Mouse (Mus musculus) neural tube, embryonic 15.5 days (tissue): Measurements from ENCODE around the gene Pcca. TPM values are rescaled to one million over a fixed set of nuclear protein-coding genes. Genes with fewer than 3 reads are reported as not detected.

Experiments
- ATAC-seq: fragments of 200-750 bp; cut with Nextera tagmentation; 2 replicates; pipeline ENCODE4 v1.8.0; 2017; ENCODE audit warnings: mild to moderate bottlenecking, moderate TSS enrichment, moderate library complexity; ENCODE audit not compliant: low FRiP score
- H3K27ac ChIP-seq: fragments of 300-500 bp; sonication (generic); replicated peaks from 2 replicates; pipeline ENCODE4 v1.5.1; 2015; ENCODE audit warnings: mild to moderate bottlenecking, inconsistent platforms
- H3K27me3 ChIP-seq: fragments of 300-500 bp; sonication (generic); replicated peaks from 2 replicates; pipeline ENCODE4 v1.6.1; 2015; ENCODE audit warnings: inconsistent platforms
- H3K36me3 ChIP-seq: fragments of 300-500 bp; sonication (generic); 2 replicates; pipeline ENCODE4 v1.6.1; 2015; ENCODE audit warnings: inconsistent platforms
- H3K4me1 ChIP-seq: fragments of 300-500 bp; sonication (generic); 2 replicates; pipeline ENCODE4 v1.6.1; 2015; ENCODE audit warnings: inconsistent platforms
- H3K4me2 ChIP-seq: fragments of 300-500 bp; sonication (generic); 2 replicates; pipeline ENCODE4 v1.6.1; 2015; ENCODE audit warnings: inconsistent platforms, mild to moderate bottlenecking, moderate library complexity
- H3K4me3 ChIP-seq: fragments of 300-500 bp; sonication (generic); replicated peaks from 2 replicates; pipeline ENCODE4 v1.5.1; 2015; ENCODE audit warnings: mild to moderate bottlenecking, inconsistent platforms
- H3K9ac ChIP-seq: fragments of 300-500 bp; sonication (generic); replicated peaks from 2 replicates; pipeline ENCODE4 v1.6.1; 2015; ENCODE audit warnings: mild to moderate bottlenecking, inconsistent platforms
- H3K9me3 ChIP-seq: fragments of 300-500 bp; sonication (generic); replicated peaks from 2 replicates; pipeline ENCODE4 v1.6.1; 2016; ENCODE audit warnings: inconsistent platforms
- WGBS: fragments of 180-500 bp; shearing (Covaris S2); methylation state at CpG from one replicate; pipeline ENCODE4 v1.1.7; 2015; ENCODE audit warnings: mixed read lengths; 5-methylcytosine and 5-hydroxymethylcytosine counted together
- polyA plus RNA-seq: library from polyadenylated mRNA; unstranded; fragments of >200 nt; fragmentation: Nextera tagmentation; extraction: Ambion mirVana; gene quantifications from 2 replicates; pipeline ENCODE4 v1.2.1, GENCODE M21; 2015

Pcca gene
- polyA plus RNA-seq, 1 experiment from 2014 or later: 27.5 TPM

DNA sequence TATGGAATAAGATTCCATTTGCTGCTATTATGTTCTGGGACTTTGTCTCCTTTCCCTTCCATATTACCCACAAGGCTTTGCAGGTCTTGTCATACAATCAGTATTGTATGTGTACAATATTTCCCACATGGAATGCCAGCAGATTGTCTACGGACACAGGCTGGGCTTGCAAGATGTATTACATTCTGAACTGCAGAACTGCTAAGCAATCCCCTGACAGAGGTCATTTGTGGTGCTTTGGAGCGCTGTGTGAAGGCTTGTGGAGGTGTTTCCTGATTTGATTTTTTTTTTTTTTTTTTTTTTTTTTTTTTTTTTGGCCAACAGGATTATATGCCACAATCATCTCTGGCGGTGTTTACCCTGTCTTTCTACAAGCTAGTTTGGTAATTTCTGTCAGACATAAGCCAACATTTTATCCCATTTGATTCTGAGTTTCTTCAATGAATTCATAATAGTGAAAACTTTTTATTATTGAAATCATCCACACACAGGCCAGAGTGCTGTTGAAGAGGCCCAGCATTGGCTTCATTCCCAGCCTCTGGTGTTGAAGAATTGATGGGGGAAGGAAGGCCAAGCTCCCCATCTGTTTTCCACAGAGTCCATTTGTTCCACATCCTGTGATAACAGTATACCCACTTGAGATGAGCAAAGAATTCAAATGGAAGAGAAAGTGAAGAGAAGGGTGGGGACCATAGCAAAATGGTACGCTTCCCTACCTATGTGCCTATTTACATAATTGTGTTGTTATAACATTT, 333.6 kb downstream of the Pcca start:
- no peak overlapping the region for H3K4me2 ChIP-seq
- ATAC-seq: no peak
- H3K27me3 ChIP-seq: no peaks in the 10 kb centered on the region
- H3K9me3 ChIP-seq: no peaks in the 10 kb centered on the region
- H3K9ac ChIP-seq: no peak overlapping the region
- no peaks in the 10 kb centered on the region for H3K36me3 ChIP-seq
- WGBS: 84% methylated on average over 4 of the region's 4 CpGs
- no peak overlapping the region for H3K27ac ChIP-seq
- peaks cover 12% of the 10 kb centered on the region for H3K4me1 ChIP-seq
- no peak overlapping the region for H3K4me3 ChIP-seq

DNA sequence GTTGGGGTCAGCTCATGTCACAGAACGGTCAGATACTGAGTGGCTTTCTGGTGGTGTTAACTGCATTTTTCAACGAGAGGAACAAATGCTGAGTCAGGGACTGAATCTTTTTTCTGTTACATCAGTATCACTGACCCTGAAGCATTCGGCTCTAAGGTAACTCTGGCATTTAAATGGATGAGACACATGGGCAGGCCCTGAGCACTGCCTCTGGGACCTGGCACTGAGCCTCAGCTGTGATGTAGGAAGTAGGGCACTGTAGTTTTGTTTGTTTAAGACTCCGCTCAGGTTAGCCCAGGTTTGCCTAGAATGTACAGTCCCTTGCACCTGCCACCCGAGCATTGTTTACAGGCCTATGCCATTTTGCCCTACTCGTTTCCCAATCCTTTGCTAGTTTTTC, 335.7 kb downstream of the Pcca start:
- ATAC-seq: no peak
- H3K27ac ChIP-seq: no peak overlapping the region
- H3K4me1 ChIP-seq: peaks cover 13% of the 10 kb centered on the region
- no peak overlapping the region for H3K4me3 ChIP-seq
- H3K9ac ChIP-seq: no peak overlapping the region
- no peaks in the 10 kb centered on the region for H3K9me3 ChIP-seq
- no peak overlapping the region for H3K4me2 ChIP-seq
- 47% methylated on average over 6 of the region's 6 CpGs for WGBS
- peaks cover 6% of the 10 kb centered on the region; the same call in 1 of the 2 replicates for H3K27me3 ChIP-seq
- no peaks in the 10 kb centered on the region for H3K36me3 ChIP-seq

DNA sequence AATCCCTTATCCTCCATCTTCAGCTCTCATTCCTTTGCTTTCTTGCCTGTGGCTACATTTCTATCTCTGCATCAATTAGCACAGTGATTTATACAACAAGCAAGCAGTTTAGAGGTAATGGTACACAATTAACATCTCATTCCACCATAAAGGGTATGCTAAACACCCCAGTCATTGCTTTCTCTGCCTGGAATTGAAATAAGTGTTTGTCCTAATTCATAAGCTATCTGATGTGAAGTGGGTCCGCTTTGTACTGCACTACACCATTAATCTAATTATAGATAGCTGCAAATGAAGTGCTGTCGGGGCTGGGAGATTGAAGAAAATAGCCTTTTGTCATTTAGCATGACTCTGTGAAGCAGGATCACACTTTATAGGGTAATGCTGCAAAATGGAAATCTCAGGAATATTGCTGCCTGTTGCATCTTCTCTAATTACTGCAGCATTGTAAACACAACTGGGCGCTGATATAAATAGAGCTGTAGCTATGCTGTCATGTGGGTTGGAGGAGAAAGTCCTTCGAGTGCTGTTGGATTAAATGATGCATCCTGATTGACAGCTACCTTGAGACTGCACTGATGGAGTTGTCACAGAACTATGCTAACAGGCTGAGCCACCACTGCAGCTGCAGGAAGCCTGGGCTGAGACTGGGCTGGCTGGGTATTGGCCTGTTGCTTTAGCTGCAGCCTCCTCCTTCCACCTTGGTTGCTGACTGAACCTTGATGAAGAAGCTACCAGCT, 337.9 kb downstream of the Pcca start:
- H3K27ac ChIP-seq: no peak overlapping the region
- no peaks in the 10 kb centered on the region for H3K9me3 ChIP-seq
- peaks cover 24% of the 10 kb centered on the region for H3K4me1 ChIP-seq
- no peaks in the 10 kb centered on the region for H3K36me3 ChIP-seq
- no peak overlapping the region for H3K4me2 ChIP-seq
- H3K9ac ChIP-seq: no peak overlapping the region
- peaks cover 13% of the 10 kb centered on the region; the same call in 1 of the 2 replicates for H3K27me3 ChIP-seq
- 22% methylated on average over 4 of the region's 4 CpGs for WGBS
- ATAC-seq: peak; percentile 37; the same call in 1 of the 2 replicates
- H3K4me3 ChIP-seq: no peak overlapping the region

DNA sequence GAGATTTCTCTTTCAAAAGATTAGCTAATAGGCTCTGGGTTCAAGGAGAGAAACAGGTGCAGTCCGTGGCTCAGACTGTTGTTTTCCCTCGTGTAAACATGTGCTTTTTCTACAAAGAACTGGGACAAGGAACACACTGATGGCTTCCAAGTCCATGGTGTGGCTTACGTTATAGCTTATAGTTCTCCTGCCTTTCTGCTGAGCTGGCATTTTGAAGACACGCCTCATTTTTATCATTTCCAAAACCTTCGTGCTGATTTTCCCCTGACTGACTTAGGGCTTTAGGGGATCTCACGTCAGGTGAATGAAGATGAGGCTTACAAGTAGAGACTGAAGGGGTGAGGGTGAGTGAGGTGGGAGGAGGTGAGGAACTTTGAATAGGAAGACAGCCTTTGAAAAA, 338.5 kb downstream of the Pcca start:
- Histone ChIP-seq H3K27ac (no peak overlapping the region), H3K36me3 (no peaks in the 10 kb centered on the region), H3K9ac (no peak overlapping the region), H3K9me3 (no peaks in the 10 kb centered on the region), H3K27me3 (peaks cover 13% of the 10 kb centered on the region; the same call in 1 of the 2 replicates), H3K4me1 (peaks cover 24% of the 10 kb centered on the region), H3K4me2 (no peak overlapping the region), H3K4me3 (no peak overlapping the region)
- no peak for ATAC-seq
- 76% methylated on average over 6 of the region's 6 CpGs for WGBS

DNA sequence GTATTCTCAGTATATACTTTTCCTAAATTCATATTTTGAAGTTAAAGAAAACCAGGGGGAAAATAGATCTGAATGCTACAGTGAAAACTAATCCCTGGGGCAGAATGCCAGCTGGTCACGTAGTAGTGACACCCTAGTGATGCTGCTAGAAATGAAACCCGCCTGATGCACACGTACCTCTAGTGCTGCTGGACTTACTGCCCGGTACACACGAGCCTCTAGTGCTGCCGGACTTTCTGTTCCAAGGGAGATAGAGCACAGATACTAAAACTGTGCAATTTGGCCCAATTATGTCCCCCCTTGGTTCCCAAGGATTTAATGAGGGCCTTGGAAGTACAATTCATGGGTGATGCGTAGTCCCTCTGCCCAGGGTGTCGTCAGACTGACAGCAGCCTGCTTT, 340.9 kb downstream of the Pcca start:
- 53% methylated on average over 8 of the region's 8 CpGs for WGBS
- Histone ChIP-seq H3K4me2 (no peak overlapping the region), H3K4me3 (no peak overlapping the region), H3K36me3 (no peaks in the 10 kb centered on the region), H3K9me3 (no peaks in the 10 kb centered on the region), H3K27ac (peak overlapping the region; percentile 61), H3K27me3 (peaks cover 20% of the 10 kb centered on the region), H3K4me1 (peaks cover 24% of the 10 kb centered on the region), H3K9ac (no peak overlapping the region)
- no peak for ATAC-seq

DNA sequence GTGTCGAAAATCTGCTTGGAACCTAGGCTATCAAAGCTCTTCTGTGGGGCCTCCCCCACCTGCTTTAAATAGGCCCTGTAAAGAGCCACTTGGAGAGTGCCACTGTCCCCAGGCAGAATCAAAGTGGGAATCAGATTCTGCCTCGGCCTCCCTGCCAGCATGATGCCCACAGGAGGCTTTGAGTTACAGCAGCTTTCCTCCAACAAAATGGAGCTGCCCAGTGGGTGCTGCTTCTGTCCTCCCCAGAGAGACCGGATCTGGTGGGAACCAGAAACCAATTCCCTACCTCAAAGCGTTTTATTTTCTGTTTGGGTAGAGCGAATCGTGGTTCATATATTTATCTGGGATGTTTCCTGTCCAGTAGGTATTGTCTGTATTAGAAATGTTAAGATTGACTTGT, 341.5 kb downstream of the Pcca start:
- Histone ChIP-seq H3K4me2 (no peak overlapping the region), H3K9me3 (no peaks in the 10 kb centered on the region), H3K4me1 (peaks cover 24% of the 10 kb centered on the region), H3K36me3 (no peaks in the 10 kb centered on the region), H3K27ac (peak overlapping the region; percentile 61), H3K4me3 (no peak overlapping the region), H3K9ac (no peak overlapping the region), H3K27me3 (peaks cover 20% of the 10 kb centered on the region)
- 43% methylated on average over 6 of the region's 6 CpGs for WGBS
- no peak for ATAC-seq

DNA sequence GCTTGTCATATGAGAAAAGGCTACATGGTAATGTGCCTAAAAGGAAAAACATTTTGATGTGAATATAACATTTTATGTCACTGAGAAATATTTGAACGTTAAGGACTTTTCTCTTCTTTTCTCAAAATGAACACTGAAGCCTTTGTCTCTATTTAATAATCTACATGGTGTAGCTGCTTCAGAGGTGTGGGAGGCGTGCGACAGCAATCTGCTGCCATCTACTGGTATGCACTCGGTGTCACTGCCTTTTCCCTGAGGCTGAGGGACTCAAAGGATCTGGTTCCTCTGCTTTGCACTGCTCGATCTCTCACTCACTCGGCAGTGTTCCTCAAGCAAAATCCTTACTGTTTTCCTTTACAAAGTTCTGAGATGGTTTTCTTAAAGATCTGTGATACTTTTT, 342.0 kb downstream of the Pcca start:
- Histone ChIP-seq H3K9ac (no peak overlapping the region), H3K36me3 (no peaks in the 10 kb centered on the region), H3K27ac (no peak overlapping the region), H3K4me3 (no peak overlapping the region), H3K27me3 (peaks cover 20% of the 10 kb centered on the region), H3K9me3 (no peaks in the 10 kb centered on the region), H3K4me2 (no peak overlapping the region), H3K4me1 (peaks cover 24% of the 10 kb centered on the region)
- 3% methylated on average over 6 of the region's 6 CpGs for WGBS
- peak; percentile 91 for ATAC-seq

DNA sequence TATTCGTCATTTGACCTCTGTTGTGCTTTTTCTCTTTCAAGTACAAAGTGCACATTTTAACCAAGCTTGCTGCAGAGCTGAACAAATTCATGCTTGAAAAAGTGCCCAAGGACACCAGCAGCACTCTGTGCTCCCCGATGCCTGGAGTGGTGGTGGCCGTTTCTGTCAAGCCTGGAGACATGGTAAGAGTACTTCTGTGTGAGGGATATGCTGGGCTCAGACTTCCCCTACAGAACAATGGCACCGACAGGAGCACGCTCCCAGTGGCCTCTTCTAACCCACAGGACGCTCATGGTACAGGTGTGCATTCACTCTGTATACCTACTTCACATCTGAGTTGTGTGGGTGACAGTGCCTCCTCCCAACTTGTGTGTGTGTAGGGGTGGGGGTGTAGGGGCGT, 342.6 kb downstream of the Pcca start:
- Histone ChIP-seq H3K27me3 (peaks cover 20% of the 10 kb centered on the region), H3K4me2 (no peak overlapping the region), H3K27ac (no peak overlapping the region), H3K4me3 (no peak overlapping the region), H3K9ac (no peak overlapping the region), H3K36me3 (no peaks in the 10 kb centered on the region), H3K4me1 (peaks cover 23% of the 10 kb centered on the region), H3K9me3 (no peaks in the 10 kb centered on the region)
- no peak for ATAC-seq
- 67% methylated on average over 7 of the region's 7 CpGs for WGBS

DNA sequence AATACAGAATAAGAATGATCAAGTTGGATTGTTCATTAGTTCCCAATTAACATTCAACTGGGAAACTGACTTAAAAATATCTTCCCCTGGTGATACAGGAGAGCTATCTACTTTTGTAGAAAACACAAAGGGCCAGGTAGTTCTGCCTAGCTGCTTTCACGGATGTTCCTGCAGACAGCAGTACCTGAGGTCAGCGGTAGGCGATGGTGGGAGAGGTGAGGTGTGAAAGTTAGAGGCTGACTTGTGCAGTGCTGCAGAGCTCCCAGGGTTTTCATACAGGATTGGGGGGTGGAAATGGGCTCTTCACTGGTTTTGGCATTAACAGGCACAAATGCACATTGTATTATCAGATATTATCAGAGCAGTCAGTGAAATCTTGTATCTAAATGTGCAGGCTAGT, 343.7 kb downstream of the Pcca start:
- H3K4me2 ChIP-seq: no peak overlapping the region

DNA sequence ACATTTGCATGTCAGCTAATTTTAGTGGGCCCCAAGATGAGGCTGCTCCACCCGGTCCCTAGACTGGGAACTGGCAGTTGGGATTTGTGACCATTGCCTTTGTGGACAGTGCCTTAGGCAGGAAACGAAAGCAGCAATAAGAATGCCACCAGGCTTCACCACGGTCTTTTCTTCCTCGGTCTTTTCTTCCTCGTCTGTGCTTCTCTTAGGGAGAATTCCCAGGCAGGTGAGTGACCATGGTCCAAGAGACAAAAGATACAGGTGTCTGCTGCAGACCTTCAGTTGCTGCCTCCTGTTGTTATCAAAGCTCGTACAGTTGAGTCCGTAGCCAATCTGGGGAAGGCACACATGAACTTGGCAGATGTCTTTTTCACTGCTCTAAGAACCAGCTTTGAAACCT, 346.2 kb downstream of the Pcca start:
- Histone ChIP-seq H3K4me2 (no peak overlapping the region), H3K4me1 (peaks cover 34% of the 10 kb centered on the region), H3K4me3 (no peak overlapping the region), H3K27ac (no peak overlapping the region), H3K9me3 (no peaks in the 10 kb centered on the region), H3K9ac (no peak overlapping the region), H3K27me3 (peaks cover 12% of the 10 kb centered on the region), H3K36me3 (no peaks in the 10 kb centered on the region)
- 53% methylated on average over 7 of the region's 7 CpGs for WGBS
- no peak for ATAC-seq

More for the DNA sequence above, 343.7 kb downstream of the Pcca start:
- Histone ChIP-seq H3K9ac (no peak overlapping the region), H3K4me3 (no peak overlapping the region), H3K4me1 (peaks cover 23% of the 10 kb centered on the region), H3K27ac (no peak overlapping the region), H3K36me3 (no peaks in the 10 kb centered on the region), H3K9me3 (no peaks in the 10 kb centered on the region), H3K27me3 (peaks cover 20% of the 10 kb centered on the region)
- 83% methylated on average over 3 of the region's 3 CpGs for WGBS
- no peak for ATAC-seq

DNA sequence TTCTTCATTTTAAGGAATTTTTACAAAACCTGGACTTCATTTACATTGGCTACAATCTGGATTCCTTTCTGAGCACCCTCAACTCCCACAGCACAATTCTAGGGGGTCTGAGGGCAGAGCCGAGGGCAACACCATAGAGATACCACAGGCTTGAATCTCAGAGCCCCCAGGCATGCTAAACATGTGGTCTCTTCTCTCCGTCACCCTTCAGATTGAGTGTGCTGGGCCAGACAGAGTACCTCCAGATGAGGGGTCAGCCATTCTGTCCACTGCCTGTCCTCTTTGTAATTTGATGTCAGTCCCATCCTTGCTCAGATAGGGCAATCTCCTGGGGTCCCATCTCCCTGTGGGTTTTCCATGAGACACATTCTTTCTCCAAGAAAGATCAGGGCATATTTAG, 347.6 kb downstream of the Pcca start:
- H3K9me3 ChIP-seq: no peaks in the 10 kb centered on the region
- H3K4me1 ChIP-seq: peaks cover 27% of the 10 kb centered on the region
- peaks cover 10% of the 10 kb centered on the region for H3K27me3 ChIP-seq
- no peak overlapping the region for H3K4me3 ChIP-seq
- WGBS: 56% methylated on average over 2 of the region's 2 CpGs
- H3K36me3 ChIP-seq: no peaks in the 10 kb centered on the region
- H3K9ac ChIP-seq: no peak overlapping the region
- ATAC-seq: no peak
- H3K27ac ChIP-seq: peak overlapping the region; percentile 47
- no peak overlapping the region for H3K4me2 ChIP-seq

DNA sequence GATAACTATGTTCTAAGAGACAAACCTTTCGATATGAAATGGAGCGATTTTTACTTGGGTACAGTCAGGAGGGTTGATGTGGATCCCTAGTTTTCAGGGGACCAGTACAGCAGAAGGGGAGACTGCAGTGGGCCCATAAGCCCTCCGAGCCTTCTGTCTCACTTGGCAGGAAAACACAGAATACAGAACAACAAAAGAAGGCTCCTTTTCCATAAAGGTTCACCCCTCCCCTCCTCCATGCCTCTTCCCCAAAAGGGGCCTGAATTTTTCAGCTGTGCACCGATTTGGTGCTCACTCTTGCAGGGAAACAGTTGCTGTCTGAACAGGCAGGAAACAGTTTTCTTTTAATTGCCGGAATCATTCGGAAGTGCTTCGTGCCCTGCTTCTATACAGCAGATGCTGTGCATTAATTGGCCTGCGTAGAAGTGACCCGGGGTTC, 348.1 kb downstream of the Pcca start:
- no peak overlapping the region for H3K4me3 ChIP-seq
- H3K27me3 ChIP-seq: peaks cover 7% of the 10 kb centered on the region
- no peaks in the 10 kb centered on the region for H3K9me3 ChIP-seq
- peak; percentile 39 for ATAC-seq
- WGBS: 32% methylated on average over 9 of the region's 9 CpGs
- H3K36me3 ChIP-seq: no peaks in the 10 kb centered on the region
- peak overlapping the region; percentile 47; the same call in 1 of the 2 replicates for H3K27ac ChIP-seq
- H3K4me1 ChIP-seq: peaks cover 27% of the 10 kb centered on the region
- no peak overlapping the region for H3K9ac ChIP-seq
- H3K4me2 ChIP-seq: no peak overlapping the region
